Mouse (Mus musculus) cerebellum, adult 2 months (tissue): ENCODE measurements at regions not wholly inside any gene's neighbourhood (a gene's known extent, or its start where the extent isn't known, plus 50 kb on each side); places are given as distances from the start of the nearest gene placed in this dataset.

Source experiments
- CTCF ChIP-seq: fragments of 200-500 bp; IDR thresholded peaks from 2 replicates; pipeline ENCODE4 v1.5.1; 2011; ENCODE audit warnings: low read depth, mild to moderate bottlenecking, control low read depth, low read length, moderate library complexity, borderline replicate concordance; ENCODE audit not compliant: insufficient read depth
- POLR2A ChIP-seq: fragments of 200-500 bp; IDR thresholded peaks from 2 replicates; pipeline ENCODE4 v1.6.1; 2011; ENCODE audit warnings: low read length, control low read depth, borderline replicate concordance; ENCODE audit not compliant: insufficient read depth

DNA sequence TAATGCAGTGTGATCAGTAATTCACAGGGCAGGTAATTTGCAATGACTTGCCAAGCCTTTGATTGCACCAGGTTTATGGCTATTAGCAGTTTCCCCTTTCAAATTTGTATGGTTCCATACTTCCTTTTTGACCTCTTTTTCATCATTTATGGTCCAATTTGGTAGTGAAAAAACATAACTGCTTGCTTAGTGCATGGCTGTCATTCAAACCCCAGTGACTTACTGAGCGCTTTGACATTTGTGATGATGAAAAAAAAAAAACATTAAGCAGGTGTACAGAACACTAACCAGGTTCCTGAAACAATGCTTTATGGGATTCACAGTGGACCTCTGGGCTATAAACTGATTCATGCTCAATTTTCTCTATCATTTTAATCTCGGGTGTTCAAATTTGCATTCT, 317.5 kb upstream of the Meox2 start:
- TF ChIP-seq POLR2A, result no peak
- no peak for TF ChIP-seq CTCF
